Mouse (Mus musculus): Measurements from ENCODE around the gene Pnpla2.
"Not testable (repeated sequence)": the region's sequence is repeated elsewhere in the genome, so short reads cannot be mapped to it uniquely, and the experiment has no call there.

The Pnpla2 gene

DNA sequence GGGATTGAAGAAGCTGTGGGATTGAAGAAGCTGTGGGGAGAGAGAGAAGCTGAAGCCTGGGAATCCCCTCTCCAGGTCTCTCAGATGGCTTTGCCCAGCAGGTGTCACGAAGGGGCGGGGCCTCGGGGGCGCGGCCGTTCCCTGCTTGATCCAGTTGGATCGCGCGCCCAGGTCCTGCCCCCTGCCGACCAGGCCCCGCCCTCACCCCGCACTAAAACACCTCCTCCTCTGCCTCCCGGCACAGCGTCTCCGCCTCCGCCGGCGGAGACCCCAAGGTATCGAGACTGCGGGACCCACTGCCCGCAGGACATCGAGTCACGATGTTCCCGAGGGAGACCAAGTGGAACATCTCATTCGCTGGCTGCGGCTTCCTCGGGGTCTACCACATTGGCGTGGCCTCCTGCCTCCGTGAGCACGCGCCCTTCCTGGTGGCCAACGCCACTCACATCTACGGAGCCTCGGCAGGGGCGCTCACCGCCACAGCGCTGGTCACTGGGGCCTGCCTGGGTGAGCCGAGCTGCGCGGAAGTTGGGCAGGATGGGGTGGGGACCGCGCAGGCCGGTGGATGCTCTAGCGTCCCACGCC lies at the start of gene Pnpla2:
Gene Pnpla2, plus strand, starts transcription at position 232 of the 585 bp plus-strand sequence.
- DNase-seq (ENCODE audit: extremely low read depth, low read depth, low spot score): no peak

DNA sequence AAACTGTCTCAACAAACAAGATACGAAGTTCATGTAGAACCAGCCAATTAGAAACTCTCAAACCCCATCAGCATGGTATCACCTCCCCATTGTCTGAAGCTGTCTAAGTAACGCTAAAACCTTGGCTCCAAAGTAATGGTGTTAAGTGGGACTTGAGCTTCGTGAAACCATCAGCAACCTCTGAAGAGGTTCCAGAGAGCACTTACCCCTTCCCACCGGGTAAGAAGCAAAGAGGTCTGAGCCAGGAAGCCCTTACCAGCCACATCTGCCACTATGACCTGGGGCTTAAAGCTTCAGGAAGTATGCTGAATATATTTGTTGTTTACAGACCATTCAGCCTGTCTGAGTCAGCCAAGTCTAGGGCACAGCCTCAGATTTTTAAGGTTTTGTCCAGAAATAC lies 49.5 kb upstream of the Pnpla2 start:
- DNase-seq (ENCODE audit: extremely low read depth, low read depth, low spot score): no peak

GRCm38 (mm10) chr7:141407670-141408069 lies 47.3 kb upstream of the Pnpla2 start:
- not testable (repeated sequence) for DNase-seq (ENCODE audit: extremely low read depth, low read depth, low spot score)

DNA sequence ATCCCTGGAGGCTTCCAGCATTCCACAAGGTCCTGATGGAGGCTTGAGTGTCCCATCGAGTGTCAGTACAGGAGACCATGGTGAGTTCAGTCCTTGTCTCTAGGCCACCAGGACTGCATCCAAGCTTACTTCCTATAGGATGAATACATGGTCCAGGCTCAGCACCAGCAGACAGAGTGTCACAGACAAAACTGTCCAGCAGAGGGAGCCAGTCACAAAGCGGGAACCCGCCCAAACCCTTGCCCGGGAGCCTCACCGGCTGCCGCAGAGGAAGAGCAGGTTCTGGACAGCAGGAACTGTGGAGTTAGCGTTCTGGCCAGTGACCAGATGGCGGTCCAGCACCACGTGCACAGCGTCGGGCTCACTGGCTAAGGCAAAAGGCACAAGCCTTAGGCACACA lies 46.2 kb upstream of the Pnpla2 start:
- no peak for DNase-seq (ENCODE audit: extremely low read depth, low read depth, low spot score)

- no peak for DNase-seq (ENCODE audit: extremely low read depth, low read depth, low spot score)
Observed at GRCm38 (mm10) chr7:141410631-141411030, 44.4 kb upstream of the Pnpla2 start.

- DNase-seq (ENCODE audit: extremely low read depth, low read depth, low spot score): no peak
Observed at GRCm38 (mm10) chr7:141411667-141412066, 43.3 kb upstream of the Pnpla2 start.

DNA sequence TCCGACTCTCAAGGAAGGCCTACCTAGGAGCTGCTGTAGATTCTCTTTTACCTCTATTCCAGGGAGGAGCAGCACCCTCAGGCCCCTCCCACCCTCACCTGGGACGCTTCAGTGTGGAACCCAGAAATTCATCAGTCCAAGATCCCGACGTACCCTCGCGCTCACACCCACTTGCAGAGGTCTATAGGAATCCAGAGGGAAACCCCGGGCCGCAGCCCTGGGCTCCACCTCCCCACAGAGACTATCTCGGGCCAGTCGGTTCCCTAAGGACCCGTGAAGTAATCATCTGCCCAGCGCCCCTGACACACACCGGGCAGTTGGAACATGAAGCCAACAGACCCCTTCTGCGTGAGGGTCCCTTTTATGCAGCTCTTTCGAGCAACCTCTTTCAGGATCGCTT lies 41.7 kb upstream of the Pnpla2 start:
- no peak for DNase-seq (ENCODE audit: extremely low read depth, low read depth, low spot score)

DNA sequence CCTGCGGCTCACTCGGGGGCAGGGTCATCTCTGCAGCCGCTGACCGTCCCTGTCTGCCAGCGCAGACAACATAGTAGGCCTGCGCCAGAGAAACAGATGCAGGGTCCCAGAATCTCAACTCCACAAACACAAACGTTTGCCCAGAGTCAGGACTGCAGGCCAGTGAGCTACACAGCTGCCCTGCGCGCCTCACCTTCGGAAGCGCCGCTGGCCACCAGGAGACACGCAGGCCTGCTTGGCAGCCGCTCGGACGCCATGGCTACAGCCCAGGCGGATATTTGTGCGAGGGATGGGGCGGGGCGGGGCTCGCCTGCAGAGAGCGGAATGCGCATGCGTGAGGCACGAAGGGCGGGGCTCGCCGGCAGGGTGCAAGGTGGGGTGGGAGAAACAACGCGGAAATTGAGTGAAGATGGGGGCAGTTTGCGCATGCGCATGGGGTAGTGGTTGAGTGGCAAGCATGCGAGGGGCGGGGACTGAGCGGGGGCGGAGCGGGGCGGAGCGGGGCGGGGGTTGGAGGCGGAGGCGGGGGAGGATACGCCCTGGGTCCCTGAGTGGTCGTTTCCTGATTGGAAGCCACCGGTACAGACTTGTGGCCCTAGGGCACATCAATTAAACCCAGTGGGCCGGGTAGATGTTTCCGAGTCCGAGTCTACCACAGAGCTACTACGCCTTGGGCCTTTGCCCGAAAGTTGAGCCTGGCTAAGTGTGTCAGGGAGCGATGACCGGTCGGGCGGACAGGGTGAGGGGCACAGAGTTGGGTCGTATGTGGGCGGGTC lies 41.0 kb upstream of the Pnpla2 start, which contains the start of gene Gatd1:
Gene Gatd1, minus strand, starts transcription at position 328 of the 776 bp plus-strand sequence.
- no peak for DNase-seq (ENCODE audit: extremely low read depth, low read depth, low spot score)

DNA sequence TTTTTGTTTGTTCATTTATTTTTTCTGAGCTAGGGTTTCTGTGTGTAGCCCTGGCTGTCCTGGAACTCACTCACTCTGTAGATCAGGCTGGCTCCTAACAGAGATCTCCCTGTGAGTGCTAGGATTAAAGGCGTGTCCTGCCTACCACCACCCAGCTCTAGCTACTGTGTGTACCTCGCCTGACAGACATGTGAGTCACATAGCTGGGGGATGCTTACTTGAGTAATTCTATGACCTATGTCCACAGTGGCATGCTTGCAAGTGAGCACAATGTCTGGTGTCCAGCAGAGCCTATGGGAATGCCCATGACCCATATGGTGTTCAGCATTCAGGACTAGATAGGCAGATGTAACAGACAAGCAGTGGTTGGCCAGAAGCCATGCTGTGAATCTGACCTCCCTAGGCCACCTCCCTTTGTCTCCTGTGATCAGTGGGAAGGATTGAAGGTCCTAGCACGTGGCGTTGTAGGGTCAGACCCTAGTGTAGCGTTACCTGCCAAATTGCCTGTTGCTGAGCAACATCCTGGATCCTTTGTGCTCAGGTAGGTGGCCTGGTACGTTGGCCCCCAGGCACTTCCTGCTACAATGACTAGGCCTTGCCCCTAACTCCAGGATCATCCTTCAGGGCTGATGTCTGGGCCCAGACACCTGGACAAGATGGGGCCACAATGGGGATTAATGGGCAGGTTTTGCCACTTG lies 38.7 kb upstream of the Pnpla2 start:
- no peak for DNase-seq (ENCODE audit: extremely low read depth, low read depth, low spot score)

DNA sequence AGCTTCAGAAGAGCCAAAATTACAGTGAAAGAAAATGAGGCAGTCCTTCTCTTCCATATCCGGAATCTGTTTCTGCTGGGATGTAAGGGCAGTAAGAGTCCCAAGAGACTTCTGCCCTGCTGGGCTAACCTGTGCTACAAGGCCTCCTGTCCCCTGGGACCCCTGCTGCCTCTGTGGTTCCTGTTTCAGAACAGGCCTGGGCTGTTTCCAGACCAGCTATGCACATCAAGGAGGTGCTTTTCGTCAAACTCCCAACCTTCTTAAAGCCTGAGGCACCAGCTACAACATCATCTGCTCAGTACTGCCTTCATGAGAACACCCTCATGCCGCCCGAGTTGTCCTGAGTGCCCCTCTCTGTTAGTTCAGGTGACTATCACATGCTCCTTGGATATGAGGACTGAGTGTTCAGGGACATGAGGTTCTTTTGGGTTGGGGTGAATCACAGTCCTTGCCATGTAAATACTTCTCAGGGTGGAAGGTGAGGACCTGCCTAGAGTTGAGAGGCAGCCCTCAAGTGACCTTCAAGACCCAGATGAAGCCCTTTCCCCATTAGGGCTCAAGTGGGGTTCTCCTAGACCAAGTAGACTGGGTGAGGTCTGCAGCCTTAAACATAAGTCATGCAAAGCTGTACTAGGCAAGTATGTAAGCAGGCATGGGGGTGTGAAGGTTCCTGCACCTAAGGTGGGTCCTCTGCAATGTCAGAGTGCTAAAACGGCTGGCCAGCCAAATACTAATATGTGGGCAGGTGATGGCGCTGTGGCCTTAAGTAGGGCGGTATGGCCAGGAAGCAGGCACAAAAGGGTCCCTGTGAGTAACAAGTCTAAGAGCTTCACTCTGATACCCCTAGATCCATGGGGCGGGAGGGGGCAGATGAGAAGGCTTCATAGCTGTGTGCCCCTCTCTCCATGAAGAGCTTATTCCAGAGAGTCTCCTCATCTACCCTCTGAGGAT lies 37.0 kb upstream of the Pnpla2 start:
- DNase-seq (ENCODE audit: extremely low read depth, low read depth, low spot score): no peak

GRCm38 (mm10) chr7:141418970-141419369 lies 36.0 kb upstream of the Pnpla2 start:
- DNase-seq (ENCODE audit: extremely low read depth, low read depth, low spot score): no peak

- DNase-seq (ENCODE audit: extremely low read depth, low read depth, low spot score): no peak
Observed at GRCm38 (mm10) chr7:141420030-141420702, 34.8 kb upstream of the Pnpla2 start.

- DNase-seq (ENCODE audit: extremely low read depth, low read depth, low spot score): no peak
Observed at GRCm38 (mm10) chr7:141423811-141424210, 31.2 kb upstream of the Pnpla2 start.

- no peak for DNase-seq (ENCODE audit: extremely low read depth, low read depth, low spot score)
Observed at GRCm38 (mm10) chr7:141426948-141427730, 27.9 kb upstream of the Pnpla2 start.

GRCm38 (mm10) chr7:141428701-141429100 lies 26.3 kb upstream of the Pnpla2 start:
- no peak for DNase-seq (ENCODE audit: extremely low read depth, low read depth, low spot score)

DNA sequence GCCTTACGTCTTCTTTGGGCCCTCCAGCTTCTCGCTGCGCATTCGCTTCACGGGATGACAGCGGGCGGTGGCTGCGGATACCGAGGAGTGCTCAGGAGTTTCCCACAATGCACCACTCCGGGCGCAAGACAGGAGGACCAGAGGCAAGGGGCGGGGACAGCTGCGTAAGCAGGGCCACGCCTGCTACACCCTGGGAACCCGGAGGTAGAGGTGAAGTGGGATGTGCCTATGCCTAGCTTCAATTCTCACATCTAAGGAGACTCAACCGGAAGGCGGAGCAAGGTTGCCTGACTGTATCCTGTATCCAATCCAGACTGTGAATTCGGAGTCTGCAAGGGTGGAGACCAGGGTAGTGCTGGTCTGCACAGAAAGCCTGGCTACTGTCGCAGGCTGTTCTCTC lies 25.7 kb upstream of the Pnpla2 start, which contains the start of gene Cend1:
Gene Cend1, minus strand, starts transcription at position 182 of the 400 bp plus-strand sequence.
- DNase-seq (ENCODE audit: extremely low read depth, low read depth, low spot score): no peak

DNA sequence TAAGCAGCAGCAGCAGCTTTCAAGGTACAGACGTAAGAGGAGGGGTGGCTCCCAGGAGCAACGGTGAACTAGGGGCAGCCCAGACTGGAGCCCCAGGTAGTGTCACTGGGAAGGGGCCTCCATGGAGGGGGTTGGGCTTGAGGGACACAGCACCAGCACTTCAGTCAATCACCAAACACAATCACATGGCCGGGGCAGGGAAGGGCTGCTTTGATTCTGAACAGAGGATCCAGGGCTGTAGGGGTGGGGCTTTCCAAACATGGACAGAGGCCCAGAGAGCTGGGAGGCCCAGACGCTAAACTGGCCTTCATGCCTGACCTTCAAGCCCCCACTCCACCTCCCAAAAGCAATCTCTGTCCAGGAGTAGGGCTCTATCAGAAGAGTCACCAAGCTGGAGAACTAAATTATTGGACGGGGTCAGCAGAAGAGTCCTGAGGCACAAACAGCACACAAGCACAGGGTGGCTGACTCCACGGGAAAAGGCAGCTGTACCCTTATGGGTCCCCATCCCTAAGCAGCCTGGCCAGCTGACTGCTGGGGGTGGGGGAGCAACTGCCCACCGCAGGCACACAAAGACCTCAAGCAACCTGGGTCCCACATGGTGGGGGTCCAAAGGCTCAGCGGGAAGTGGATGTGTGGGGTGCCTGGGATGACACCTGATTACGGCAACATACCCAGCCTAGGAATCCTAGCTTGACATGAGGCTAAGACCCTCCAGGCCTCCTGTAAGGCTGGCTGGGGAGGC lies 25.0 kb upstream of the Pnpla2 start:
- DNase-seq (ENCODE audit: extremely low read depth, low read depth, low spot score): no peak

DNA sequence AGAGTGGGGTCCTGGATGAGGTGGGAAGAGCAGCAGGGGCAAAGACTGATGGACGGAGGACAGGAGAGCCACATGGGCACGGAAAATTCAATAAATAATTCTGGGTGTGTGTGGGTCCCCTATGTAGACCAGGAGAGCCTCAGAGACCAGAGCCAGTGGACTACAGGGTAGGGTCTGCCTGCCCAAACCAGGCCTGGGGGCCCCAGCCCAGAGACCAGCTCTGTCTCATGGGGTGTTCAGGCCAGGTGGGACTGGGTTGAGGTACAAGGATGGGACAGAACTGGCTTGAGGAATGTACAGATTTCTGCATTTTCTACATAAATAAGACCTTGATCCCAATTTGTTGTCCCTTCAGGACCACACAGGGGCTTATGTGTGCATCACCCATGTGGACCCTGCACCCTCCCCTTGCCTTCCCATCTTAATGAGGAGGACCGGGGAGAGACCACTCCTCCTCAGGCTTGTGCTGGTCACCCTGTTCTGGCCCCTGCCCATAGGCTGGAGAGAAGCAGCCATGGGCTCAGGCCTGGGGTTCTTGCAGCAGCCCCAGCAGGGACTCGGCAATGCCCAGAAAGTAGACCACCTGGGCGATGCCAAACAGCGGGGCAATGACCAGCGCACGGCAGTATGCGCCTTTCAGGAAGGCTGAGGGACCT lies 24.3 kb upstream of the Pnpla2 start:
- DNase-seq (ENCODE audit: extremely low read depth, low read depth, low spot score): no peak

All from fat pad, adult 2 months (tissue).